Mouse (Mus musculus): ENCODE data around the gene Polr3e. TPM values are rescaled to one million over a fixed set of nuclear protein-coding genes. Genes with fewer than 3 reads are reported as not detected.

Gene Polr3e
- 9.2 TPM for polyA plus RNA-seq (2014; fragmentation: Illumina TruSeq; extraction: RNeasy Lipid Tissue Mini Kit (QIAGEN cat#74804); ENCODE audit: insufficient read depth, low read depth, low replicate concordance)

GRCm38 (mm10) chr7:120917592-120918461 is at the start of gene Polr3e:
Gene Polr3e (plus strand): TSS chr7:120917744.

GRCm38 (mm10) chr7:120982200-120982841 is 64.8 kb downstream of the Polr3e start, which contains the start of the genes Cdr2 and Mfsd13b:
Gene Cdr2 (minus strand): TSS chr7:120982312.
Gene Mfsd13b (plus strand): TSS chr7:120982509.

Other genes starting within 250 kb of the Polr3e start
- gene Pdzd9, start 247.4 kb upstream of the Polr3e start, polyA plus RNA-seq (2014; fragmentation: Illumina TruSeq; extraction: RNeasy Lipid Tissue Mini Kit (QIAGEN cat#74804); ENCODE audit: insufficient read depth, low read depth, low replicate concordance): not detected
- 19.3 TPM for gene Mosmo, start 240.1 kb upstream of the Polr3e start, polyA plus RNA-seq (2014; fragmentation: Illumina TruSeq; extraction: RNeasy Lipid Tissue Mini Kit (QIAGEN cat#74804); ENCODE audit: insufficient read depth, low read depth, low replicate concordance)
- gene Vwa3a, start 178.4 kb upstream of the Polr3e start, polyA plus RNA-seq (2014; fragmentation: Illumina TruSeq; extraction: RNeasy Lipid Tissue Mini Kit (QIAGEN cat#74804); ENCODE audit: insufficient read depth, low read depth, low replicate concordance): 3.8 TPM
- gene Gm5737, start 105.4 kb upstream of the Polr3e start, polyA plus RNA-seq (2014; fragmentation: Illumina TruSeq; extraction: RNeasy Lipid Tissue Mini Kit (QIAGEN cat#74804); ENCODE audit: insufficient read depth, low read depth, low replicate concordance): not detected
- gene Eef2k, start 74.9 kb upstream of the Polr3e start, polyA plus RNA-seq (2014; fragmentation: Illumina TruSeq; extraction: RNeasy Lipid Tissue Mini Kit (QIAGEN cat#74804); ENCODE audit: insufficient read depth, low read depth, low replicate concordance): 6.7 TPM
- gene Cdr2, start 64.6 kb downstream of the Polr3e start, polyA plus RNA-seq (2014; fragmentation: Illumina TruSeq; extraction: RNeasy Lipid Tissue Mini Kit (QIAGEN cat#74804); ENCODE audit: insufficient read depth, low read depth, low replicate concordance): 27.1 TPM
- gene Mfsd13b, start 64.8 kb downstream of the Polr3e start, polyA plus RNA-seq (2014; fragmentation: Illumina TruSeq; extraction: RNeasy Lipid Tissue Mini Kit (QIAGEN cat#74804); ENCODE audit: insufficient read depth, low read depth, low replicate concordance): not detected
- 38.4 TPM for gene Mettl9, start 116.7 kb downstream of the Polr3e start, polyA plus RNA-seq (2014; fragmentation: Illumina TruSeq; extraction: RNeasy Lipid Tissue Mini Kit (QIAGEN cat#74804); ENCODE audit: insufficient read depth, low read depth, low replicate concordance)
- gene Igsf6, start 156.8 kb downstream of the Polr3e start, polyA plus RNA-seq (2014; fragmentation: Illumina TruSeq; extraction: RNeasy Lipid Tissue Mini Kit (QIAGEN cat#74804); ENCODE audit: insufficient read depth, low read depth, low replicate concordance): 5.3 TPM
- gene Otoa, start 163.9 kb downstream of the Polr3e start, polyA plus RNA-seq (2014; fragmentation: Illumina TruSeq; extraction: RNeasy Lipid Tissue Mini Kit (QIAGEN cat#74804); ENCODE audit: insufficient read depth, low read depth, low replicate concordance): not detected